Mouse (Mus musculus) erythroblast, embryonic 14.5 days (primary cell): ENCODE measurements around the gene Rpl36al. TPM values are rescaled to one million over a fixed set of nuclear protein-coding genes. Genes with fewer than 3 reads are reported as not detected.

ENCODE experiments used
- H3K27me3 ChIP-seq: 2 replicates; pipeline ENCODE4 v1.6.1; 2012; ENCODE audit warnings: inconsistent platforms; ENCODE audit not compliant: control insufficient read depth
- H3K36me3 ChIP-seq: 2 replicates; pipeline ENCODE4 v1.6.1; 2012; ENCODE audit warnings: mild to moderate bottlenecking, inconsistent platforms; ENCODE audit not compliant: control insufficient read depth
- H3K4me1 ChIP-seq: 2 replicates; pipeline ENCODE4 v1.6.1; 2012; ENCODE audit warnings: inconsistent platforms; ENCODE audit not compliant: control insufficient read depth
- H3K4me3 ChIP-seq: replicated peaks from 2 replicates; pipeline ENCODE3; 2012; ENCODE audit warnings: moderate library complexity, mild to moderate bottlenecking, inconsistent platforms
- H3K9me3 ChIP-seq: 2 replicates; pipeline ENCODE4 v1.6.1; 2012; ENCODE audit warnings: low read length, inconsistent platforms, mixed read lengths; ENCODE audit not compliant: control insufficient read depth
- GATA1 ChIP-seq: IDR thresholded peaks from 2 replicates; pipeline ENCODE4 v1.6.1; 2012; ENCODE audit warnings: low read length, inconsistent platforms, mixed read lengths
- TAL1 ChIP-seq: IDR thresholded peaks from 3 replicates; pipeline ENCODE4 v1.6.1; 2012; ENCODE audit warnings: low read length, inconsistent platforms, mixed read lengths
- polyA plus RNA-seq: library from polyadenylated mRNA; stranded (reverse); fragments of >175 nt; gene quantifications from 2 replicates; pipeline ENCODE4 v1.2.3, GENCODE M21; 2012

Rpl36al gene
- polyA plus RNA-seq, result 6.1 and 7.3 TPM in 2 replicates

GRCm38 (mm10) chr12:69183583-69184308, at the start of gene Rpl36al, which contains the start of gene Mgat2:
Gene Rpl36al, minus strand, starts transcription at chr12:69184083.
Gene Mgat2, plus strand, starts transcription at chr12:69184157.
- peaks cover 43% of the 10 kb centered on the region for H3K4me1 ChIP-seq
- H3K27me3 ChIP-seq, result no peaks in the 10 kb centered on the region
- peak within 1 kb of the TSS; percentile 97 for H3K4me3 ChIP-seq
- H3K36me3 ChIP-seq, result peaks cover 56% of the 10 kb centered on the region
- TF ChIP-seq TAL1, result no peak
- TF ChIP-seq GATA1, result no peak
- no peaks in the 10 kb centered on the region for H3K9me3 ChIP-seq

- Histone ChIP-seq H3K9me3 (no peaks in the 10 kb centered on the region), H3K36me3 (peaks cover 21% of the 10 kb centered on the region), H3K4me1 (peaks cover 39% of the 10 kb centered on the region), H3K27me3 (no peaks in the 10 kb centered on the region), H3K4me3 (no peak overlapping the region)
- TF ChIP-seq TAL1 (no peak), GATA1 (no peak)
These were observed 45.4 kb upstream of the Rpl36al start for GRCm38 (mm10) chr12:69229251-69229650.

GRCm38 (mm10) chr12:69227776-69228466, 44.0 kb upstream of the Rpl36al start, which contains the start of gene Pole2:
Gene Pole2, minus strand, starts transcription at chr12:69228195.
- peaks cover 36% of the 10 kb centered on the region for H3K4me1 ChIP-seq
- no peaks in the 10 kb centered on the region for H3K27me3 ChIP-seq
- no peak for TF ChIP-seq TAL1
- no peak for TF ChIP-seq GATA1
- no peaks in the 10 kb centered on the region for H3K9me3 ChIP-seq
- H3K36me3 ChIP-seq, result peaks cover 33% of the 10 kb centered on the region
- H3K4me3 ChIP-seq, result peak within 1 kb of the TSS; percentile 88

- peaks cover 6% of the 10 kb centered on the region for H3K4me1 ChIP-seq
- TF ChIP-seq TAL1 (no peak), GATA1 (no peak)
- peaks cover 95% of the 10 kb centered on the region for H3K36me3 ChIP-seq
- H3K27me3 ChIP-seq, result no peaks in the 10 kb centered on the region
- no peaks in the 10 kb centered on the region for H3K9me3 ChIP-seq
- no peak overlapping the region for H3K4me3 ChIP-seq
These were observed 36.9 kb upstream of the Rpl36al start for GRCm38 (mm10) chr12:69220613-69221277.

DNA sequence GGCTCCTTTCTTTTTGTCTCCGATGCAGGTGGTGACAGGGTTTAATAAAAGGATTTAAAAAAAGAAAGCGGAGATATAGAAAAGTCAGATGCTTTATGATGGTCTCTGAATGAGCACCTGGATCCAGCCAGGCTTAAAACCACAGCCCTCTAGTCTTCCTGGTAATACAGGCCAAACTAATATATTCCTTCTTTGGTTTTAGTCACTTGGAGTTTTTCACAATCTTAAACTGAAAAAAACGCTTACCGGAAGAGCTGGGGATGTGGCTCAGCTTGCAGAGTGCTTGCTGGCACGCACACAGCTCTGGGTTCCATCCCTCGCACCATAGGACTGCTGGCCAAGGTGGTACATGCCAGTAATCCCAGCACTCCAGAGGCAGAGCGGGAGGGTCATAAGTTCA, 32.7 kb upstream of the Rpl36al start:
- peaks cover 95% of the 10 kb centered on the region for H3K36me3 ChIP-seq
- H3K9me3 ChIP-seq, result no peaks in the 10 kb centered on the region
- TF ChIP-seq TAL1, result no peak
- TF ChIP-seq GATA1, result no peak
- no peaks in the 10 kb centered on the region; the same call in 1 of the 2 replicates for H3K4me1 ChIP-seq
- no peaks in the 10 kb centered on the region for H3K27me3 ChIP-seq
- H3K4me3 ChIP-seq, result no peak overlapping the region

DNA sequence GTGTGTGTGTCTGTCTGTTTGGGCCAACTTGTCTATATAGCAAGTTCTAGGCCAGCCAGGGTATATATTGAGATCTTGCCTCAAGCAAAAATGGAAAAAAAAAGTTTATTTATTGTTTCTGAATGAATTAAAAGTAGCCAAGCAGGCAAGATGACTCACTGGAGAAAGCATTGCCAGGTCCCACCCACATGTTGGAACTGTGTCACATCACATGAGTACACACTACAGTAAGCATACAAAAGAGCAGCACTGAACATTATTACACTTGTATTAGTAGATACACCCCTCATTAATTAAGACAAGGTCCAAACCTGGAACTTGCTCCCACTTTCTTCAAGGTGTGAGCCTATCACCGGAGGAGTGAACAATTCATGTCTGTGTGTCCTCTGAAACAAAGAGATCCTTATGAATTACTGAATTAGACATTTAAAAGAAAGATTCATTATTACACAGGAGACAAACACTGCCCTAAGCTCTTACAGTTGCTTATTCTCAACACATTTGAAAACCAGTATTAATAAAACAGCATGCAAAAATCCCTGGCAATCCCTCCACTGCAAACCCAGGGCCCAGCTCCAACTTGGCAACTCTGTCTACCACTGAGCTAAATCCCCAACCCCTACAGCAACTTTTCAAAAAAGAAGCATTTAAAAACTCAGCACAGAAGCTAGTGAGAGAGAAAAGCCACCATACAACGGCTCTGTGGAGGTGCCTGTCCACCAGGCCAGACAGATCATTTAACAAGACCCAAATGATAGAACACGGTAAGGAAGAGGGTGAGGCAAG, 31.3 kb upstream of the Rpl36al start:
- Histone ChIP-seq H3K9me3 (no peaks in the 10 kb centered on the region), H3K27me3 (no peaks in the 10 kb centered on the region), H3K4me3 (no peak overlapping the region), H3K4me1 (no peaks in the 10 kb centered on the region), H3K36me3 (peaks cover 97% of the 10 kb centered on the region)
- TF ChIP-seq TAL1, result no peak
- TF ChIP-seq GATA1, result no peak

GRCm38 (mm10) chr12:69214393-69214792, 30.5 kb upstream of the Rpl36al start:
- Histone ChIP-seq H3K4me3 (no peak overlapping the region), H3K27me3 (no peaks in the 10 kb centered on the region), H3K4me1 (no peaks in the 10 kb centered on the region), H3K9me3 (no peaks in the 10 kb centered on the region), H3K36me3 (peaks cover 97% of the 10 kb centered on the region)
- no peak for TF ChIP-seq TAL1
- no peak for TF ChIP-seq GATA1

DNA sequence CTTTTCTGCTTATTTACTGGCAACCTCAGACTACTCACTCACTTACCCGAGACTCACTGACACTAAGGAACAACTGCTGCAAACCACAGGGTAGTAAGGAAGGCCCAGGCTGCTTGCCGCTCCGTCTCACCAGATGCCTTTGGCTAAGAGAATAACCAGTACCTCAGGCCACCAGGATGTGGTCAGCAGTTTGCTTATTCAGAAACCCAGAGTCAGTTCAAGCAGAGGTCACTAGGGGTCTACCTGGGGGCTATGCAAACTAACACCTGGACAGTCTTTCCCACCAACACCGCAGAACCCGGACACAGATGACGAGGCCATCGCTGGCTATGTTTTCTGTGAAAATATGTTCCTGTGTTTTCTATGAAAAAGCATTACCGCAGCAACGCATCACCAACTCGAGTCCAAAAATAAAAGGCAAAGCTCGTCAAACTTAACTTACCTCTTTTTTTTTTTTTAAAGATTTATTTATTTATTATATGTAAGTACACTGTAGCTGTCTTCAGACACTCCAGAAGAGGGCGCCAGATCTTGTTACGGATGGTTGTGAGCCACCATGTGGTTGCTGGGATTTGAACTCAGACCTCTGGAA, 29.4 kb upstream of the Rpl36al start:
- TF ChIP-seq TAL1, result no peak
- TF ChIP-seq GATA1, result no peak
- Histone ChIP-seq H3K4me1 (no peaks in the 10 kb centered on the region), H3K4me3 (no peak overlapping the region), H3K9me3 (no peaks in the 10 kb centered on the region), H3K27me3 (no peaks in the 10 kb centered on the region), H3K36me3 (peaks cover 95% of the 10 kb centered on the region)
